Mouse (Mus musculus) small intestine, adult 2 months (tissue): ENCODE measurements around the gene Crlf1. TPM values are rescaled to one million over a fixed set of nuclear protein-coding genes. Genes with fewer than 3 reads are reported as not detected.

Experiments
- H3K27ac ChIP-seq: fragments of 200-500 bp; 2 replicates; pipeline ENCODE4 v1.5.1; 2012; ENCODE audit warnings: low read depth, low read length, control low read depth, inconsistent platforms; ENCODE audit not compliant: insufficient read depth
- H3K27me3 ChIP-seq: fragments of 200-500 bp; 2 replicates; pipeline ENCODE4 v1.6.1; 2012; ENCODE audit warnings: mild to moderate bottlenecking, moderate library complexity, low read length, inconsistent platforms; ENCODE audit not compliant: control insufficient read depth, insufficient read depth
- H3K36me3 ChIP-seq: fragments of 200-500 bp; 2 replicates; pipeline ENCODE4 v1.6.1; 2012; ENCODE audit warnings: mild to moderate bottlenecking, low read length, control low read depth, inconsistent platforms; ENCODE audit not compliant: control insufficient read depth, insufficient read depth
- H3K4me1 ChIP-seq: fragments of 200-500 bp; 2 replicates; pipeline ENCODE4 v1.6.1; 2012; ENCODE audit warnings: low read length, inconsistent platforms, mixed read lengths; ENCODE audit not compliant: control insufficient read depth, insufficient read depth, insufficient read length
- H3K4me3 ChIP-seq: fragments of 200-500 bp; 2 replicates; pipeline ENCODE4 v1.5.1; 2012; ENCODE audit warnings: low read depth, mild to moderate bottlenecking, control low read depth, inconsistent platforms, low read length, moderate library complexity
- CTCF ChIP-seq: fragments of 200-500 bp; IDR thresholded peaks from 2 replicates; pipeline ENCODE4 v1.5.1; 2012; ENCODE audit warnings: low read depth, mild to moderate bottlenecking, control low read depth, inconsistent platforms, low read length, moderate library complexity, mixed read lengths; ENCODE audit not compliant: insufficient replicate concordance, insufficient read length; ENCODE audit errors: extremely low read depth
- POLR2A ChIP-seq: fragments of 200-500 bp; IDR thresholded peaks from 2 replicates; pipeline ENCODE4 v1.6.1; 2012; ENCODE audit warnings: low read depth, mild to moderate bottlenecking, control low read depth, inconsistent platforms, low read length, moderate library complexity
- WGBS: fragments of 180-500 bp; shearing (Covaris S2); methylation state at CpG from one replicate; pipeline ENCODE4 v1.1.7; 2018; 5-methylcytosine and 5-hydroxymethylcytosine counted together
- polyA plus RNA-seq: library from polyadenylated mRNA; depleted of rRNA; stranded (reverse); fragments of >200 nt; gene quantifications from 2 replicates; pipeline ENCODE4 v1.2.3, GENCODE M21; 2012

The Crlf1 gene
- polyA plus RNA-seq, 1 experiment = 2.3 TPM

- TF ChIP-seq POLR2A (no peak), CTCF (no peak)
- peaks cover 21% of the 10 kb centered on the region for H3K4me1 ChIP-seq
- H3K4me3 ChIP-seq = no peak overlapping the region
- 86% methylated on average over 2 of the region's 2 CpGs for WGBS
- no peak overlapping the region for H3K27ac ChIP-seq
- H3K36me3 ChIP-seq = peaks cover 43% of the 10 kb centered on the region
- H3K27me3 ChIP-seq = no peaks in the 10 kb centered on the region
These were observed 18.8 kb downstream of the Crlf1 start for GRCm38 (mm10) chr8:70511770-70512169.

GRCm38 (mm10) chr8:70512253-70512903 is 19.4 kb downstream of the Crlf1 start:
- Histone ChIP-seq H3K4me1 (peaks cover 21% of the 10 kb centered on the region), H3K27me3 (no peaks in the 10 kb centered on the region), H3K27ac (0 out of 2 replicates have a peak overlapping the region, but pooled peaks have one; percentile 13), H3K4me3 (no peak overlapping the region), H3K36me3 (peaks cover 43% of the 10 kb centered on the region)
- WGBS = 79% methylated on average over 11 of the region's 11 CpGs
- TF ChIP-seq POLR2A (no peak), CTCF (no peak)

- TF ChIP-seq POLR2A = no peak
- TF ChIP-seq CTCF = no peak
- no peak overlapping the region for H3K4me3 ChIP-seq
- H3K36me3 ChIP-seq = peaks cover 43% of the 10 kb centered on the region
- H3K27ac ChIP-seq = no peak overlapping the region
- H3K27me3 ChIP-seq = no peaks in the 10 kb centered on the region
- WGBS = 20% methylated on average over 2 of the region's 2 CpGs
- H3K4me1 ChIP-seq = peaks cover 20% of the 10 kb centered on the region
These were observed 20.5 kb downstream of the Crlf1 start for GRCm38 (mm10) chr8:70513441-70513840.

- TF ChIP-seq POLR2A = no peak
- no peak for TF ChIP-seq CTCF
- Histone ChIP-seq H3K27ac (no peak overlapping the region), H3K4me3 (no peak overlapping the region), H3K4me1 (0 out of 2 replicates have a peak, but pooled peaks cover under 1% of the 10 kb centered on the region), H3K36me3 (peaks cover 39% of the 10 kb centered on the region), H3K27me3 (no peaks in the 10 kb centered on the region)
- 84% methylated on average over 10 of the region's 10 CpGs for WGBS
These were observed 25.1 kb downstream of the Crlf1 start for GRCm38 (mm10) chr8:70517940-70518643.

GRCm38 (mm10) chr8:70519043-70519442 is 26.1 kb downstream of the Crlf1 start:
- Histone ChIP-seq H3K36me3 (peaks cover 30% of the 10 kb centered on the region), H3K27me3 (no peaks in the 10 kb centered on the region), H3K4me3 (no peak overlapping the region), H3K27ac (no peak overlapping the region), H3K4me1 (peaks cover 4% of the 10 kb centered on the region; the same call in 1 of the 2 replicates)
- 88% methylated on average over 6 of the region's 6 CpGs for WGBS
- TF ChIP-seq POLR2A = no peak
- no peak for TF ChIP-seq CTCF

GRCm38 (mm10) chr8:70519606-70520005 is 26.6 kb downstream of the Crlf1 start:
- Histone ChIP-seq H3K4me3 (no peak overlapping the region), H3K36me3 (peaks cover 25% of the 10 kb centered on the region), H3K4me1 (peaks cover 4% of the 10 kb centered on the region; the same call in 1 of the 2 replicates), H3K27ac (no peak overlapping the region), H3K27me3 (no peaks in the 10 kb centered on the region)
- 60% methylated on average over 2 of the region's 2 CpGs for WGBS
- TF ChIP-seq CTCF = no peak

GRCm38 (mm10) chr8:70522592-70523403 is 29.8 kb downstream of the Crlf1 start:
- peaks cover 8% of the 10 kb centered on the region; the same call in 1 of the 2 replicates for H3K4me1 ChIP-seq

More at GRCm38 (mm10) chr8:70522592-70523403, 29.8 kb downstream of the Crlf1 start:
- Histone ChIP-seq H3K4me3 (peak overlapping the region; percentile 82), H3K27me3 (no peaks in the 10 kb centered on the region), H3K27ac (peak overlapping the region; percentile 92), H3K36me3 (peaks cover 10% of the 10 kb centered on the region; the same call in 1 of the 2 replicates)
- WGBS = under 1% methylated on average over 51 of the region's 51 CpGs
- TF ChIP-seq CTCF (0 out of 2 replicates have a peak, but pooled peaks have one; percentile 39), POLR2A (peak; percentile 88)
